Mouse (Mus musculus) liver, embryonic 12.5 days (tissue): ENCODE data around the gene Dram1. TPM values are rescaled to one million over a fixed set of nuclear protein-coding genes. Genes with fewer than 3 reads are reported as not detected.

Experiments used
- ATAC-seq: fragments of 200-750 bp; cut with Nextera tagmentation; 2 replicates; pipeline ENCODE4 v1.8.0; 2017; ENCODE audit warnings: moderate number of reproducible peaks, mild to moderate bottlenecking, moderate library complexity
- H3K27ac ChIP-seq: fragments of 300-500 bp; sonication (generic); 2 replicates; pipeline ENCODE4 v1.5.1; 2016; ENCODE audit warnings: mild to moderate bottlenecking
- H3K27me3 ChIP-seq: fragments of 300-500 bp; sonication (generic); replicated peaks from 2 replicates; pipeline ENCODE4 v1.6.1; 2016; ENCODE audit warnings: mild to moderate bottlenecking, moderate library complexity
- H3K36me3 ChIP-seq: fragments of 300-500 bp; sonication (generic); 2 replicates; pipeline ENCODE4 v1.6.1; 2016; ENCODE audit warnings: mild to moderate bottlenecking, moderate library complexity
- H3K4me1 ChIP-seq: fragments of 300-500 bp; sonication (generic); 2 replicates; pipeline ENCODE4 v1.6.1; 2016
- H3K4me2 ChIP-seq: fragments of 300-500 bp; sonication (generic); 2 replicates; pipeline ENCODE4 v1.6.1; 2016; ENCODE audit warnings: mild to moderate bottlenecking, moderate library complexity
- H3K4me3 ChIP-seq: fragments of 300-500 bp; sonication (generic); 2 replicates; pipeline ENCODE4 v1.5.1; 2016; ENCODE audit warnings: mild to moderate bottlenecking, moderate library complexity
- H3K9ac ChIP-seq: fragments of 300-500 bp; sonication (generic); 2 replicates; pipeline ENCODE4 v1.6.1; 2016; ENCODE audit warnings: mild to moderate bottlenecking, moderate library complexity
- H3K9me3 ChIP-seq: fragments of 300-500 bp; sonication (generic); replicated peaks from 2 replicates; pipeline ENCODE4 v1.6.1; 2016; ENCODE audit warnings: mild to moderate bottlenecking, moderate library complexity
- WGBS: fragments of 180-500 bp; shearing (Covaris S2); methylation state at CpG from one replicate; pipeline ENCODE4 v1.1.7; 2016; ENCODE audit not compliant: insufficient replicate concordance; 5-methylcytosine and 5-hydroxymethylcytosine counted together
- polyA plus RNA-seq: library from polyadenylated mRNA; unstranded; fragments of >200 nt; fragmentation: Nextera tagmentation; extraction: Ambion mirVana; gene quantifications from 2 replicates; pipeline ENCODE4 v1.2.1, GENCODE M21; 2016

Gene Dram1
- polyA plus RNA-seq, 1 experiment from 2014 or later: 0.64 TPM

DNA sequence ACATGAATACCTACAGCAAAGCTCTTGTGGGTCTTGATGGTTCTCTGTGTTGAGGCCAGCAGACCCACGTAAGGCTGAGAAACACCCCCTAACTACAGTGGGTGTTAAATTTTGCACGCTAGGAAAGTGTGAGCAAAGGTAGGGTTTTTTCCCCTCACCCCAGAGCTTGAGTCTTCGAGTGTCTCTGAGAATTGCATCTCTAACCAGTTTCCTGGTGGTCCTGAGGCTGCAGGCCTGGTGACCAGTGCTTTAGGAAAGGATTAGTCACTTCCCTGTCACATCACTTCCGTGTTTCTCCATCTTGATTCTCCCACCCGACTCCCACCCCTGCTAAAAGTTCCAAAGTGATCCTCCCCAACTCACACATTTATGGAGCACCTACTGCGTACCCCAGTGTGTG lies 25.3 kb upstream of the Dram1 start:
- H3K4me2 ChIP-seq: no peak overlapping the region
- no peak overlapping the region for H3K9ac ChIP-seq
- no peaks in the 10 kb centered on the region for H3K9me3 ChIP-seq
- H3K27ac ChIP-seq: no peak overlapping the region
- H3K27me3 ChIP-seq: no peaks in the 10 kb centered on the region
- H3K4me1 ChIP-seq: no peaks in the 10 kb centered on the region
- no peak for ATAC-seq
- 64% methylated on average over 6 of the region's 6 CpGs for WGBS
- H3K4me3 ChIP-seq: no peak overlapping the region
- peaks cover 12% of the 10 kb centered on the region for H3K36me3 ChIP-seq

DNA sequence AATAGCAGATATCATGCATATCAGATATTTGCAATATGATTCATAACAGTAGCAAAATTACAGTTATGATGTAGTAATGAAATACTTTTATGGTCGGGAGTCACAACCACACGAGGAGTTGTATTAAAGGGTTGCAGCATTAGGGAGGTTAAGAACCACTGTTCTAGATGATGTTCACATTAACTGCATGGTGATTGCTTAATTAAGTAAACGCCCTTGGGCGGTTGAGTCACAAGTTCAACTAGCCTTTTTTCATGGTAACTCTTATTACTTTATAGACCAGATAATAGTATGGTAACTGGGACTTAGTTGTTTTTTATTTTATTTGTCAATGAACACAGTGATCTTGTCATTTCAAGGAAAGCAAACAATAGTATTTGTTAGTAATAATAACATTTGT lies 24.1 kb upstream of the Dram1 start:
- no peak overlapping the region for H3K4me3 ChIP-seq
- no peaks in the 10 kb centered on the region for H3K27me3 ChIP-seq
- ATAC-seq: no peak
- H3K4me1 ChIP-seq: peaks cover 11% of the 10 kb centered on the region
- no peaks in the 10 kb centered on the region for H3K9me3 ChIP-seq
- H3K27ac ChIP-seq: no peak overlapping the region
- 84% methylated on average over 4 of the region's 4 CpGs for WGBS
- H3K4me2 ChIP-seq: no peak overlapping the region
- H3K9ac ChIP-seq: no peak overlapping the region
- peaks cover 12% of the 10 kb centered on the region for H3K36me3 ChIP-seq

DNA sequence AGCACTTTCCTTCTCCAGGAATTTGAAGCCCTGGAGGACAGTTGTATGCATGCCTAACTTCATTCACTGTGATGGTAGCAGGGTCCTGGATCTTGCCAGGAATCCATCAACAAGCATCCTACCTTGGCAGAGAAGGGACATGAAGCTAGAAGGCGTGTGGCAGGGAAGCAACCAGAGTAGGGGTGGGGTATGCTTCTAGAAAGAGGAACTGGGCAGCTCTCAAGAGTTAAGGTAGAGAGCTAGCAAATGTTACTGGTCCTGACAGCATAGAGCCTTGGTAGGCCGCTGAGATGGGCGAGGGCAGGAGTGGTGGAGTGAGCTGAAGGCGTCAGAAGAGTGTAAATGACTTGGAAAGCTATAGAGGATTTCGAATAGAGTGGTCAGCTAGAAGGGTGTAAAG lies 20.4 kb upstream of the Dram1 start:
- ATAC-seq: no peak
- H3K27me3 ChIP-seq: no peaks in the 10 kb centered on the region
- no peaks in the 10 kb centered on the region for H3K9me3 ChIP-seq
- no peak overlapping the region for H3K27ac ChIP-seq
- peaks cover 12% of the 10 kb centered on the region for H3K36me3 ChIP-seq
- H3K4me1 ChIP-seq: peaks cover 11% of the 10 kb centered on the region
- H3K4me3 ChIP-seq: no peak overlapping the region
- WGBS: 74% methylated on average over 5 of the region's 5 CpGs
- no peak overlapping the region for H3K9ac ChIP-seq
- no peak overlapping the region for H3K4me2 ChIP-seq

DNA sequence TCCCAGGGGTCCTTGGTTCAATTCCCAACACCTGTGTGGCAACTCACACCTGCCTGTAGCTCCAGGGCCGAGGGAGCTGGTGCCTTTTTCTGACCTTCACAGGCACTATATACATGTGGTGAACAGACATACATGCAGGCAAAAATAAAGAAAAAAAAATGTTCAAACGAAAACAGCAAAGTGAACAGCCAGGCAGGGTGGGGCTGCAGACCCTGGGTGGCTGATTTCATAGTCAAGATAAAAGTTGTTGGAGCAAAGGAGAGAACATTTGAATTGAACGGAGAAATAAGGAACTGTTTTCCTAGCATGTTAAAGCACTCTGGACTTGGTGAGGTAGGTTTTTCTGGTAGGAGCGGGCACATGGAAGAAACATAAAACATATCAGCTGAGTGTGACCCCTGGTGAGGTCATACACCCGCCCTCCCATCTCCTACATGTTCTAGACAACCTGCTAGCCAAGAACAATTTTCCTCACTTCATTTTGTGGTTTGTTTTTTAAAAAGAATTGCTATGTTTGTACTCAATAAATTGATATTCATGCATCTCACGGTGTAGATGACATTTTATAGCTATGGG lies 19.9 kb upstream of the Dram1 start:
- peaks cover 12% of the 10 kb centered on the region for H3K36me3 ChIP-seq
- no peak overlapping the region for H3K9ac ChIP-seq
- peaks cover 11% of the 10 kb centered on the region for H3K4me1 ChIP-seq
- no peak overlapping the region for H3K4me3 ChIP-seq
- no peak for ATAC-seq
- no peaks in the 10 kb centered on the region for H3K27me3 ChIP-seq
- no peaks in the 10 kb centered on the region for H3K9me3 ChIP-seq
- H3K4me2 ChIP-seq: no peak overlapping the region
- H3K27ac ChIP-seq: no peak overlapping the region
- WGBS: 59% methylated on average over 6 of the region's 6 CpGs

DNA sequence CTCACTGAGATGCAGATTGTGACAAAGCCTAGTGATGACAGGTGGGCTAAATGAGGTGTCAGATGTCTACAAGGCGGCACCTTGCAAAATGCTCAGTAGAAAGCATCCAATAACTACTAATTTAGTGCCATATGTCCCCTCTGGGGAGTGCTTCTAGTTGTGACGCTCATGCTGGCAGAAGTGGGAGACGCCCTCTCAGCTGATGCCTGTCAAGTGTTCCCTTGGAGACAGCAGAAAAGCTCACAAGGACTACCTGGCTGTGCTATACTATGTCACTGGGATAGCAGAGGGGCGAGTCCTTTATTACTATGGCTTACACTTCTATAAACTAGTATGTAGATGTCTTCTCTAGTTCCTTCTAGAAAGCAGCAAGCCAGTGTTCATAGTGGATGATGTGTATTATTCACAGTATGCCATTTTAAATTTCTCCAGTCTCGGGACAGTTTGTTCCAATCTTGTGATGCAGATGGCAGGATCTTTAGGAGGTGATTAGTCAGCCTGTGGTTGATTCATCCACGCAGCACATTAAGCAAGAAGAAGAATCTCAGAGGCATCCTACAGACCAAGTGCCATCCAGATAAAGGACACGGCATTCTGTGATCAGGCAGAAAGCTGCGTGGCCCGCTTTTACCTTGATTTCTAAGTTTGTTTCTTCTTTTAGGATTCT lies 13.4 kb upstream of the Dram1 start:
- H3K27me3 ChIP-seq: no peaks in the 10 kb centered on the region
- H3K4me1 ChIP-seq: peaks cover 23% of the 10 kb centered on the region
- no peak overlapping the region for H3K9ac ChIP-seq
- H3K27ac ChIP-seq: no peak overlapping the region
- H3K4me3 ChIP-seq: no peak overlapping the region
- H3K36me3 ChIP-seq: no peaks in the 10 kb centered on the region
- WGBS: 76% methylated on average over 9 of the region's 9 CpGs
- H3K4me2 ChIP-seq: no peak overlapping the region
- ATAC-seq: no peak
- no peaks in the 10 kb centered on the region for H3K9me3 ChIP-seq

DNA sequence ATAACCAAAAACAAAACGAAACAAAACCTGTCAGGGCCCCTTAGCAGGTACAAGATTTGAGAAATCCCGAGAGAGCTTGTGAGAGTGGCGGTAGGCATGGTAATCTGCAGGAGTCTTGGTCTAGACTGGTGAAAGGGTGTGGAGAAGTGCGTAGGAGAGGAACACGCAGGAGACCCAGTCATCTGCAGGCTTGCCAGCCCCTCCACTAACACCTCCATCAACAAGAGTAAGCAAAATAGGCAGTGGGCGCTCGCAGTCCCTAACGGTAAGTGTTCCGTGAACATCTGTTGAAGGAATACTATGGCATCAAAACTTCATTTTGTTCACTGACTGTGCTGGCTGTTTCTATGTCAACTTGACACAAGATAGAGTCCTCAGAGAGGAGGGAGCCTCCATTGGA lies 12.6 kb upstream of the Dram1 start:
- Histone ChIP-seq H3K27ac (no peak overlapping the region), H3K9ac (no peak overlapping the region), H3K4me2 (no peak overlapping the region), H3K9me3 (no peaks in the 10 kb centered on the region), H3K4me1 (peaks cover 27% of the 10 kb centered on the region), H3K4me3 (no peak overlapping the region), H3K27me3 (no peaks in the 10 kb centered on the region), H3K36me3 (no peaks in the 10 kb centered on the region)
- ATAC-seq: no peak
- 86% methylated on average over 9 of the region's 9 CpGs for WGBS

DNA sequence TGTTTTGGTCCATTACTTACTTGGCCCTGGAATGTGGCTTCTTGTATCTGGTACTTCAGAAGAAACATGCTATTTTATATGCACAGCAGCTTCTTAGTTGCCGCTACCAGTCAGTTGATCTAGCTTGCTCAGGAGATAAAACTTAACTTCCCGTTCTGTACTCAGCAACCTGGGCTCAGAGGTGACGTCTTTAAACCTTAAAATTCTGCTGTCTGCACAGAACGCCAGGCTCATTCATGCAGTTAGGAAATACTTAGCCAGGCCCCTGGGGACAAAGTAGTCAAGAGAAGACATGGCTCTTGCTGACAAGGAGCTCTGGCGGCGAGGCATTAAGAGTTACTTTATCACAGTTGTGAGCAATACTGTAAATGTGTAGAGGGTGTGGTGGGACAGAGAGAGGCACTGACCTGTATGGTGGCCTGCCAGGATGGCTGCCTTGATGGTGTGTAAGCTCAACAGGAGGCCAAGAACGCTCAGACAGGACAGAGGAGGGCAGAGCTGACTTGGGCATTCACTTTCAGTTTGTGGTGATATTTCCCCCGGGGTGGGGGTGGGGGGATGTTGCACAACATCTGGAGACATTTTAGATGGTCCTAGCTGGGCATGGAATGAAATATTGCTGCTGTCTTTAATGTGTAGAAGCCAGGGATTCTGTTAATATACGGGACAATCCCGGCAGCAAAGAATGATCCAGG lies 11.4 kb upstream of the Dram1 start:
- ATAC-seq: no peak
- Histone ChIP-seq H3K36me3 (no peaks in the 10 kb centered on the region), H3K4me1 (peaks cover 39% of the 10 kb centered on the region), H3K27me3 (no peaks in the 10 kb centered on the region), H3K4me3 (no peak overlapping the region), H3K27ac (no peak overlapping the region; the same call in 1 of the 2 replicates), H3K4me2 (peak overlapping the region; percentile 28), H3K9me3 (no peaks in the 10 kb centered on the region), H3K9ac (no peak overlapping the region)
- 35% methylated on average over 10 of the region's 10 CpGs for WGBS

DNA sequence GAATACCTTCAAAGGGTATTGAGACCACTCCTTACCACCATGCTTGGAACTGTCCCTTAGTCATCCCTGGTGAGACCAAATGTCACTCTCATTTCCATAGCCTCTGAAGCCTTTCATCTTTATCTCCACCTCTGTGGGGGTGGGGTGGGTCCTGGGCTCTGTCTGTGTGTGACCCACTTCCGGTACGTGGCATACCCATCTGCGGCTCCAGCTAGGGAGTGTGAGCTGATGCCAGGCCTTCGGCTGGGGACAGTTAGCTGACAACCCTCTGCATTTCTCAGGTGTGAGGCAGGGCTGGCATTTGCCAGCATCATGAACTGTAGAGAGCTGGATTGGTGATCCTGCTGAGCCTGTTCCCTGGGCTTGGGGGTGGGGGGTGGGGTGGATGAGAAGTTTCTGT lies 10.7 kb upstream of the Dram1 start:
- H3K4me1 ChIP-seq: peaks cover 46% of the 10 kb centered on the region
- H3K36me3 ChIP-seq: no peaks in the 10 kb centered on the region
- H3K27ac ChIP-seq: no peak overlapping the region; the same call in 1 of the 2 replicates
- H3K27me3 ChIP-seq: no peaks in the 10 kb centered on the region
- H3K4me3 ChIP-seq: no peak overlapping the region
- H3K9me3 ChIP-seq: no peaks in the 10 kb centered on the region
- 19% methylated on average over 4 of the region's 4 CpGs for WGBS
- H3K9ac ChIP-seq: no peak overlapping the region
- peak overlapping the region; percentile 28 for H3K4me2 ChIP-seq
- peak; percentile 46 for ATAC-seq

DNA sequence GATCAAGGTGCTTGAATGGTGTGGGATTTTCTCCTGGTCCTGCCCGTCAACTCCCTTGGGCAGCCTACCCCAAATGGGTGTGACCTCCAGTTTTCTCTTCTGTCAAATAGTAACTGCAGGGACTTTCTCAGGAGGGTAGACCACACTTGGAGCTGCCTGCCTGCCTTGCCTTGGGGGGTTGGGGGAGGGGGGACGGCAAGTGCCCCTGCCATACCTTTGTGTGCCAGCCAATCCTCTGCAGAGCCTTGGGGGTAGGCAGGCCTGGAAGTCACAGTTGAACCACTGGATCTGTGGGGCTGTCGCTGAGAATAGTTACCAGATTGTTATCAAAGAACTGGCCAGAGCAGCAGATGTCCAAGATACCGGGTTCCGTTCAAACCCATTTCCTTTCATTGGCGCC lies 7.4 kb upstream of the Dram1 start:
- Histone ChIP-seq H3K4me2 (peak overlapping the region; percentile 40), H3K9ac (no peak overlapping the region), H3K9me3 (no peaks in the 10 kb centered on the region), H3K36me3 (no peaks in the 10 kb centered on the region), H3K27ac (no peak overlapping the region), H3K4me1 (peaks cover 69% of the 10 kb centered on the region), H3K4me3 (no peak overlapping the region), H3K27me3 (no peaks in the 10 kb centered on the region)
- ATAC-seq: 0 out of 2 replicates have a peak, but pooled peaks have one; percentile 4
- WGBS: 38% methylated on average over 6 of the region's 6 CpGs

DNA sequence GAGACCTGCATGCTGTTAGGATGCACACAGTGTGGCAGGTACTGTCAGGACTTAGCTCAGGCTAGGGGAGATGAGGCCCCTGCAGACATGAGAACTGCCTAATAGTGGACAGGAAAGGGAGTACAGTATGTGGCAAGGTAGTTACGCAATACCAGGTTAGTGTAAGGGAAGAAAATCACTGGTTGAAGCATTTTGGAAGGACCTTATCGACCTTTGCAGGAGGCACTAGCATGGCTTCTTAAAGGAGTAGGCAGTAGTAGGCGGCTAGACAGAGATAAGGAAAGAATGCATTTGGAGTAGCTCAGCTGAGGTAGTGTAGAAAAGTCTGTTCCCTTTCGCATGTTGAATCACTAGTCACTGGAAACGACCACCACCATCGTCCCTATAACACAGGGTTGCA lies 6.9 kb upstream of the Dram1 start:
- H3K36me3 ChIP-seq: no peaks in the 10 kb centered on the region
- no peak overlapping the region for H3K27ac ChIP-seq
- H3K4me2 ChIP-seq: peak overlapping the region; percentile 40
- WGBS: 13% methylated on average over 6 of the region's 6 CpGs
- H3K27me3 ChIP-seq: no peaks in the 10 kb centered on the region
- peak; percentile 83 for ATAC-seq
- peaks cover 74% of the 10 kb centered on the region for H3K4me1 ChIP-seq
- H3K9ac ChIP-seq: no peak overlapping the region
- H3K4me3 ChIP-seq: no peak overlapping the region
- no peaks in the 10 kb centered on the region for H3K9me3 ChIP-seq

DNA sequence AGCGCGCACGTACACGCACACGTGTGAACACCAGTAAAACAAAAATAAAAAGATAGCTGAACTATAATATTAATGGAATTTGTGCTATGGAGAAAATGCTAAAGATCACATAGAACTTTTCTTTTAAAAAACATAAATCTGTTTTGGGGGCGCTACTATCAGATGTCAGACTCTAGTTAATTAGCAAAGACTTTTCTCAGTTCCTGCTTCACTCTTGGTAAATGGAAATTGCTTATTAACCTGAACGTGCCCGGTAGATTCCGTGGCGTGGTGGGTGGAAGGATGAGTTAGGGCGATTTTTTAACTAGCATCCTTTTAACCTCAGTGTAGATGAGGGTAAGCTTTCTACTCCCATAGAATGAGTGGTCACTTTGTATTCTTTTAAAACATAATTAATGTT lies 6.4 kb upstream of the Dram1 start:
- Histone ChIP-seq H3K36me3 (no peaks in the 10 kb centered on the region), H3K9ac (no peak overlapping the region), H3K9me3 (no peaks in the 10 kb centered on the region), H3K27ac (no peak overlapping the region), H3K27me3 (no peaks in the 10 kb centered on the region), H3K4me3 (no peak overlapping the region), H3K4me1 (peaks cover 74% of the 10 kb centered on the region), H3K4me2 (no peak overlapping the region)
- WGBS: 77% methylated on average over 11 of the region's 11 CpGs
- no peak for ATAC-seq

DNA sequence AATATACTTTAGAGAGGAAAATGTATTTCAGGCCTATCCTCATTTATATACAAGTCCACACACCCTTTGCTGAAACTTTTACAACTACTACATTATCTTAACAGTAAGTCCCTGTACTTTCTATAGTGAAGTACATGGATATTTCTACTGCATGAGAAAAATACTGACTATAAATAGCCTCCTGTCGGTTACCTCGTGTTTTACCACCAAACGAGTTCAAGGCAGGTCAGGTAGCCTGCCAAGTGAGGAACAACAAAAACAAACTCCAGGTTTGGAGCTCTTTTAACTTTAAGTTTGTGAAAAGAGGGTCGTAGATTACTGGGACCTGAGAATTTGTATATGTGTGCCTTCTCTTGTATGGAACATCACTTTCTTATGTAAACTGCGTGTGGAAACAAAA lies 5.2 kb upstream of the Dram1 start:
- no peaks in the 10 kb centered on the region for H3K9me3 ChIP-seq
- H3K4me3 ChIP-seq: no peak overlapping the region
- H3K9ac ChIP-seq: no peak overlapping the region
- no peaks in the 10 kb centered on the region for H3K36me3 ChIP-seq
- WGBS: 46% methylated on average over 5 of the region's 5 CpGs
- H3K27ac ChIP-seq: no peak overlapping the region
- H3K4me2 ChIP-seq: no peak overlapping the region
- H3K27me3 ChIP-seq: no peaks in the 10 kb centered on the region
- ATAC-seq: no peak
- H3K4me1 ChIP-seq: peaks cover 72% of the 10 kb centered on the region
